Mouse (Mus musculus): ENCODE results near the gene Mkln1. TPM values are rescaled to one million over a fixed set of nuclear protein-coding genes. Genes with fewer than 3 reads are reported as not detected.

The Mkln1 gene
- polyA plus RNA-seq, 1 experiment from 2014 or later = 124 TPM

GRCm38 (mm10) chr6:31480008-31480407 lies 81.5 kb downstream of the Mkln1 start:
- no peaks in the 10 kb centered on the region for H3K4me1 ChIP-seq

GRCm38 (mm10) chr6:31486601-31487000 lies 88.1 kb downstream of the Mkln1 start:
- no peak overlapping the region for H3K4me3 ChIP-seq (replicated peaks)
- WGBS = 87% methylated on average over 2 of the region's 2 CpGs

More at GRCm38 (mm10) chr6:31480008-31480407, 81.5 kb downstream of the Mkln1 start:
- Histone ChIP-seq H3K9me3 (replicated peaks) (no peaks in the 10 kb centered on the region), H3K9ac (replicated peaks) (no peak overlapping the region), H3K27ac (replicated peaks) (no peak overlapping the region), H3K4me3 (replicated peaks) (no peak overlapping the region), H3K4me2 (no peak overlapping the region), H3K36me3 (peaks cover 6% of the 10 kb centered on the region; the same call in 1 of the 2 replicates), H3K27me3 (replicated peaks) (no peaks in the 10 kb centered on the region)
- WGBS = 86% methylated on average over 4 of the region's 4 CpGs
- ATAC-seq (ENCODE audit: low FRiP score) = no peak

GRCm38 (mm10) chr6:31489950-31490349 lies 91.4 kb downstream of the Mkln1 start:
- Histone ChIP-seq H3K9ac (replicated peaks) (no peak overlapping the region), H3K9me3 (replicated peaks) (no peaks in the 10 kb centered on the region), H3K36me3 (peaks cover 21% of the 10 kb centered on the region; the same call in 1 of the 2 replicates), H3K4me2 (no peak overlapping the region), H3K27me3 (replicated peaks) (no peaks in the 10 kb centered on the region), H3K4me3 (replicated peaks) (no peak overlapping the region), H3K4me1 (0 out of 2 replicates have a peak, but pooled peaks cover 2% of the 10 kb centered on the region), H3K27ac (replicated peaks) (no peak overlapping the region)
- WGBS = 88% methylated on average over 7 of the region's 7 CpGs
- no peak for ATAC-seq (ENCODE audit: low FRiP score)

More at GRCm38 (mm10) chr6:31486601-31487000, 88.1 kb downstream of the Mkln1 start:
- Histone ChIP-seq H3K36me3 (peaks cover 18% of the 10 kb centered on the region; the same call in 1 of the 2 replicates), H3K9ac (replicated peaks) (no peak overlapping the region), H3K27ac (replicated peaks) (no peak overlapping the region), H3K4me1 (0 out of 2 replicates have a peak, but pooled peaks cover 2% of the 10 kb centered on the region), H3K27me3 (replicated peaks) (no peaks in the 10 kb centered on the region), H3K9me3 (replicated peaks) (no peaks in the 10 kb centered on the region), H3K4me2 (no peak overlapping the region)
- ATAC-seq (ENCODE audit: low FRiP score) = no peak

GRCm38 (mm10) chr6:31495122-31495731 lies 96.7 kb downstream of the Mkln1 start:
- Histone ChIP-seq H3K9ac (replicated peaks) (no peak overlapping the region), H3K27me3 (replicated peaks) (no peaks in the 10 kb centered on the region), H3K4me2 (no peak overlapping the region), H3K36me3 (peaks cover 20% of the 10 kb centered on the region), H3K9me3 (replicated peaks) (no peaks in the 10 kb centered on the region), H3K27ac (replicated peaks) (no peak overlapping the region), H3K4me1 (no peaks in the 10 kb centered on the region), H3K4me3 (replicated peaks) (no peak overlapping the region)
- no peak for ATAC-seq (ENCODE audit: low FRiP score)
- WGBS = 80% methylated on average over 2 of the region's 2 CpGs

- 83% methylated on average over 2 of the region's 2 CpGs for WGBS
- no peak for ATAC-seq (ENCODE audit: low FRiP score)
- no peak overlapping the region for H3K9ac ChIP-seq (replicated peaks)
- 0 out of 2 replicates have a peak, but pooled peaks cover 3% of the 10 kb centered on the region for H3K4me1 ChIP-seq
- H3K36me3 ChIP-seq = peaks cover 12% of the 10 kb centered on the region
- no peak overlapping the region for H3K4me3 ChIP-seq (replicated peaks)
- H3K27me3 ChIP-seq (replicated peaks) = no peaks in the 10 kb centered on the region
- H3K9me3 ChIP-seq (replicated peaks) = no peaks in the 10 kb centered on the region
- no peak overlapping the region for H3K4me2 ChIP-seq
- H3K27ac ChIP-seq (replicated peaks) = no peak overlapping the region
Measured at GRCm38 (mm10) chr6:31496227-31496626, 97.7 kb downstream of the Mkln1 start.

- H3K4me2 ChIP-seq = no peak overlapping the region
- ATAC-seq (ENCODE audit: low FRiP score) = no peak
- H3K36me3 ChIP-seq = peaks cover 12% of the 10 kb centered on the region
- no peak overlapping the region for H3K27ac ChIP-seq (replicated peaks)
- no peaks in the 10 kb centered on the region for H3K27me3 ChIP-seq (replicated peaks)
- no peaks in the 10 kb centered on the region for H3K9me3 ChIP-seq (replicated peaks)
- H3K9ac ChIP-seq (replicated peaks) = no peak overlapping the region
- 85% methylated on average over 10 of the region's 10 CpGs for WGBS
- 0 out of 2 replicates have a peak, but pooled peaks cover 3% of the 10 kb centered on the region for H3K4me1 ChIP-seq
- no peak overlapping the region for H3K4me3 ChIP-seq (replicated peaks)
Measured at GRCm38 (mm10) chr6:31499836-31500235, 101.3 kb downstream of the Mkln1 start.

- WGBS = 82% methylated on average over 2 of the region's 2 CpGs
- Histone ChIP-seq H3K36me3 (peaks cover 12% of the 10 kb centered on the region), H3K4me1 (0 out of 2 replicates have a peak, but pooled peaks cover 3% of the 10 kb centered on the region), H3K4me3 (replicated peaks) (no peak overlapping the region), H3K9ac (replicated peaks) (no peak overlapping the region), H3K27ac (replicated peaks) (no peak overlapping the region), H3K27me3 (replicated peaks) (no peaks in the 10 kb centered on the region), H3K4me2 (no peak overlapping the region), H3K9me3 (replicated peaks) (no peaks in the 10 kb centered on the region)
- no peak for ATAC-seq (ENCODE audit: low FRiP score)
Measured at GRCm38 (mm10) chr6:31500260-31500659, 101.7 kb downstream of the Mkln1 start.

- no peak overlapping the region for H3K4me2 ChIP-seq
Measured at GRCm38 (mm10) chr6:31500691-31501090, 102.2 kb downstream of the Mkln1 start.

GRCm38 (mm10) chr6:31502614-31503013 lies 104.1 kb downstream of the Mkln1 start:
- Histone ChIP-seq H3K27me3 (replicated peaks) (no peaks in the 10 kb centered on the region), H3K27ac (replicated peaks) (0 out of 2 replicates have a peak overlapping the region, but pooled peaks have one; percentile 11), H3K36me3 (peaks cover 9% of the 10 kb centered on the region), H3K4me1 (0 out of 2 replicates have a peak, but pooled peaks cover 3% of the 10 kb centered on the region), H3K9ac (replicated peaks) (no peak overlapping the region), H3K4me2 (no peak overlapping the region), H3K4me3 (replicated peaks) (no peak overlapping the region), H3K9me3 (replicated peaks) (no peaks in the 10 kb centered on the region)
- 93% methylated on average over 2 of the region's 2 CpGs for WGBS
- no peak for ATAC-seq (ENCODE audit: low FRiP score)

More at GRCm38 (mm10) chr6:31500691-31501090, 102.2 kb downstream of the Mkln1 start:
- Histone ChIP-seq H3K27me3 (replicated peaks) (no peaks in the 10 kb centered on the region), H3K9me3 (replicated peaks) (no peaks in the 10 kb centered on the region), H3K36me3 (peaks cover 12% of the 10 kb centered on the region), H3K27ac (replicated peaks) (no peak overlapping the region), H3K9ac (replicated peaks) (no peak overlapping the region), H3K4me3 (replicated peaks) (no peak overlapping the region), H3K4me1 (0 out of 2 replicates have a peak, but pooled peaks cover 3% of the 10 kb centered on the region)
- ATAC-seq (ENCODE audit: low FRiP score) = no peak

GRCm38 (mm10) chr6:31513726-31514125 lies 115.2 kb downstream of the Mkln1 start:
- H3K27ac ChIP-seq (replicated peaks) = 0 out of 2 replicates have a peak overlapping the region, but pooled peaks have one; percentile 18
- H3K9ac ChIP-seq (replicated peaks) = no peak overlapping the region
- H3K4me1 ChIP-seq = 0 out of 2 replicates have a peak, but pooled peaks cover 3% of the 10 kb centered on the region
- peaks cover 7% of the 10 kb centered on the region; the same call in 1 of the 2 replicates for H3K36me3 ChIP-seq
- no peaks in the 10 kb centered on the region for H3K27me3 ChIP-seq (replicated peaks)
- no peaks in the 10 kb centered on the region for H3K9me3 ChIP-seq (replicated peaks)
- ATAC-seq (ENCODE audit: low FRiP score) = no peak
- no peak overlapping the region for H3K4me2 ChIP-seq
- H3K4me3 ChIP-seq (replicated peaks) = no peak overlapping the region
- WGBS = 63% methylated on average over 6 of the region's 6 CpGs

GRCm38 (mm10) chr6:31517681-31518337 lies 119.3 kb downstream of the Mkln1 start:
- WGBS = 63% methylated on average over 9 of the region's 9 CpGs
- no peak overlapping the region for H3K9ac ChIP-seq (replicated peaks)
- peaks cover 13% of the 10 kb centered on the region for H3K4me1 ChIP-seq
- no peak for ATAC-seq (ENCODE audit: low FRiP score)
- peaks cover 12% of the 10 kb centered on the region for H3K36me3 ChIP-seq
- H3K4me2 ChIP-seq = no peak overlapping the region
- no peaks in the 10 kb centered on the region for H3K9me3 ChIP-seq (replicated peaks)
- H3K27ac ChIP-seq (replicated peaks) = no peak overlapping the region
- no peaks in the 10 kb centered on the region for H3K27me3 ChIP-seq (replicated peaks)
- H3K4me3 ChIP-seq (replicated peaks) = no peak overlapping the region

- H3K9ac ChIP-seq (replicated peaks) = no peak overlapping the region
- no peaks in the 10 kb centered on the region for H3K9me3 ChIP-seq (replicated peaks)
- WGBS = 85% methylated on average over 2 of the region's 2 CpGs
- ATAC-seq (ENCODE audit: low FRiP score) = no peak
- peaks cover 13% of the 10 kb centered on the region for H3K4me1 ChIP-seq
- H3K4me3 ChIP-seq (replicated peaks) = no peak overlapping the region
- H3K36me3 ChIP-seq = peaks cover 12% of the 10 kb centered on the region
- no peak overlapping the region for H3K4me2 ChIP-seq
- no peaks in the 10 kb centered on the region for H3K27me3 ChIP-seq (replicated peaks)
- no peak overlapping the region for H3K27ac ChIP-seq (replicated peaks)
Measured at GRCm38 (mm10) chr6:31518338-31518698, 119.8 kb downstream of the Mkln1 start.

All from neural tube, embryonic 15.5 days (tissue).